Mouse (Mus musculus): ENCODE measurements around the gene Spint1.
A peak's percentile ranks its signal among the peaks of the same experiment; 100 is the strongest.

The Spint1 gene

GRCm38 (mm10) chr2:119245246-119245645 lies 8.1 kb downstream of the Spint1 start:
- DNase-seq = no peak

- no peak for DNase-seq
Observed at GRCm38 (mm10) chr2:119247904-119248303, 10.7 kb downstream of the Spint1 start.

- no peak for DNase-seq
Observed at GRCm38 (mm10) chr2:119249592-119250061, 12.5 kb downstream of the Spint1 start.

- DNase-seq = no peak
Observed at GRCm38 (mm10) chr2:119250377-119250776, 13.2 kb downstream of the Spint1 start.

- DNase-seq = peak; percentile 68 to 70
Observed at GRCm38 (mm10) chr2:119250826-119251478, 13.8 kb downstream of the Spint1 start.

- no peak for DNase-seq
Observed at GRCm38 (mm10) chr2:119254976-119255375, 17.8 kb downstream of the Spint1 start.

GRCm38 (mm10) chr2:119260518-119260917 lies 23.4 kb downstream of the Spint1 start:
- DNase-seq = no peak

GRCm38 (mm10) chr2:119261326-119261725 lies 24.2 kb downstream of the Spint1 start:
- no peak for DNase-seq

GRCm38 (mm10) chr2:119262978-119263377 lies 25.8 kb downstream of the Spint1 start:
- no peak for DNase-seq

GRCm38 (mm10) chr2:119263813-119264212 lies 26.7 kb downstream of the Spint1 start:
- no peak for DNase-seq

GRCm38 (mm10) chr2:119270286-119270642 lies 33.1 kb downstream of the Spint1 start:
- DNase-seq = no peak

- peak; percentile 56 to 60 for DNase-seq
Observed at GRCm38 (mm10) chr2:119270643-119271331, 33.6 kb downstream of the Spint1 start, which contains the start of gene Rhov. Rhov (minus strand) TSS chr2:119271272.

GRCm38 (mm10) chr2:119274126-119274525 lies 37.0 kb downstream of the Spint1 start:
- DNase-seq = no peak

GRCm38 (mm10) chr2:119276926-119277325 lies 39.8 kb downstream of the Spint1 start:
- DNase-seq = no peak

GRCm38 (mm10) chr2:119277810-119278209 lies 40.6 kb downstream of the Spint1 start:
- no peak for DNase-seq

GRCm38 (mm10) chr2:119281899-119282565 lies 44.9 kb downstream of the Spint1 start:
- DNase-seq = no peak

- no peak for DNase-seq
Observed at GRCm38 (mm10) chr2:119287372-119287771, 50.2 kb downstream of the Spint1 start.

- peak; percentile 90 to 91 for DNase-seq
Observed at GRCm38 (mm10) chr2:119288270-119288882, 51.2 kb downstream of the Spint1 start, which contains the start of gene Vps18. Vps18 (plus strand) TSS chr2:119288740.

- DNase-seq = no peak
Observed at GRCm38 (mm10) chr2:119289014-119289416, 51.9 kb downstream of the Spint1 start.

- DNase-seq = no peak
Observed at GRCm38 (mm10) chr2:119292281-119292680, 55.1 kb downstream of the Spint1 start.

- DNase-seq = no peak
Observed at GRCm38 (mm10) chr2:119292852-119293251, 55.7 kb downstream of the Spint1 start.

GRCm38 (mm10) chr2:119293311-119293710 lies 56.1 kb downstream of the Spint1 start:
- DNase-seq = no peak

GRCm38 (mm10) chr2:119293776-119294390 lies 56.7 kb downstream of the Spint1 start:
- no peak for DNase-seq
